Mouse (Mus musculus) embryo, embryonic 10 days (tissue): ENCODE results near the gene Prkn.

Experiments
- DNase-seq: peaks from one replicate; pipeline ENCODE4 v3.0.0-alpha.2; 2015; ENCODE audit warnings: low spot score

Gene Prkn

DNA sequence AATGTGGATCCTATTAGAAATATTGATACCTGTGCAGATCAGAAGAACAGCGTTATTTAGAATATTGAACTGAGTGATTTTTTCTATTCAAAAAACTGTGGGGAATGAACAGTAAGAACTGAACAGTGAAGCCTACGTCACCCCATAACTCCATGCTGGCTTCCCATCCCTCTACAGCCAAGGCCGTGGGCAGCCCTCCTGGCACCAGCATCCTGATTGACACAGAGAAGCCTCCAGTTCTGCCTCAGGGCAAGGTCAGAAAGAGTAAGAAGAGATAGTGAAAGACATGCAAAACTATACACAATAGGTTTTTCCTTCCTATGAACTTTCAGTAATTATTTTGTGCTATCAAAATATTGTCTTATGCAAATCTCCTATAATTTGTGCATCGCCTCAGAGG, 557.5 kb downstream of the Prkn start:
- no peak for DNase-seq

DNA sequence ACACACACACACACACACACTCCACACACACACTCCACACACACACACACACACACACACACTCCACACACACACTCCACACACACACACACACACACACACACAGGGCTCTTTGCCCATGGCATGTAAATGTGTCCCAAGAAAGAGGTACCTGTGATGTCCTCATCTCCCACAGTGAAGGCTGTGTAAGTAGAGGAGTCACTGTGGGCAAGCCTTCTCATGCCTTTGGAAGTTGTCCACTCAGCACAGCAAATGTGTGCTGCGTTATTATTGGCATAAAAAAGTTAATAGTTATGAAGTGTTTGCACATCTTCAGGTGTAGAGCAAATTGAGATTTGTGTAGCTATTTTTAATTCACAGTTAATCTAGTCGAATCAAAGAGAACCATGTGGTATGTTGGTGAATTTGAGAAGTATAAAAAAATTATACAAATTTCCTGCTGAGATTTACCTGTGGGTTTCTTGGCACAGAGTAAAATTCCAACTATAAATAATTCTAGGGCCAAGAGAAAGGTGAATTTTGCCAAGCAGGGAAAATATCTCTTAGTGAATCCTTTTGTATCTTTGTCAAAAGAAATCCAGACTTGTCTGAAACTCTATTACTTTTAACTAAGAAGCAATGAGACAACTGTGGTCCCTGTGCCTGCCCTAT, 562.2 kb downstream of the Prkn start:
- no peak for DNase-seq

DNA sequence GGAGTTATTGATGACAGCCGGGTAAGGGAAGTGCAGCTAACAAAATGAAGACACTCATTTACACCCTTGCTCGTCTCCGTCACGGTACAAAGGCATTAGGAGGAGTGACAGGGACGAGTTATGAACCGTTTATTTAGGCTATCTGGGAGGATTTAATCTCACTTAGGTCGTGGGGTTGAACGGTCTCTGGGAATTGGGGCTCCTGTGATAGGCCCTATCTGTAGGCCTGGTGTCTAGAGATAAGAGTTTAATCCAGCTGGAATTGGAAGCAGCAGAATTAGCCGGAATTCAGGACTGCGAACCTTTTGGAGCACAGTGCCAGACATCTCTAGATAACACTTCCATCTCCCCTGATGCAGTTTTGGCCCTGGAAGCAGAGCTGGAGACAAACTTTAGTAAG, 571.2 kb downstream of the Prkn start:
- DNase-seq = no peak

DNA sequence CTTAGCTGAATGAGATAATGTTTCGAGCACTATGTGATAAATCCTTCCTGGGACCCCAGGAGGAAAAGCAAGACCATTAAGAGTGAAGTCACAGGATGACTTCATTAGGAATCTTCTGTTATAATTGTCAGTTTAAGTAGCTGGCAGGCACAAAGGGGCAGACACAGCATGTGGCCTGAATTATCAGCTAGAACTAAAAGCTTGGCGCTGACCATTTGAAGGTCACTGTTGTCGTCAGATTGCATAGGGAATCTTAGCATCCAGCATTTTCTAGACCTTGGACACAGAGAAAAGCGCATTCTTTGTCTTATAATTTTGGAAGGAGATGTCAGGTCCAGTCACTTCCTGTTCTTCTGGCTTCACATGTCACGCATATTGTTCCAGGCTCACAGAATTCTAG, 573.5 kb downstream of the Prkn start:
- DNase-seq = no peak

DNA sequence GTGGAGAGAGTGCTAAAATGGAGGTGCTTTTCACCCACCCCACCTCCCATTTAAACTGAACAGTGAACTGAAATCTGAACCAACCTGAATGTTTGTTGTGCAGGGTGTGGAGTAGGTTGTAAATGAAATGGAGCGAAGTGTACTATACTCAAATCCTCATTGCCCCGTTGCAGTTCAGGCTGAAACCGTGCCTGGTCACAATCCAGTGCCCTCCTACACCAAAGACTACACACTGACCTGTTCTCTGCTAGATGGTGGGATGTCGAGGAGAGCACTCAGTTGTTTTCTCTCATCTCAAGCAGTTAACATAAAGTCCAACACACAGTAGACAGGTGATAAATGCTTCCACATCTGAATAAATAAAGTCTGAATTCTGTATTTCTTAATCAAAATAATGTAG, 574.1 kb downstream of the Prkn start:
- DNase-seq = no peak

DNA sequence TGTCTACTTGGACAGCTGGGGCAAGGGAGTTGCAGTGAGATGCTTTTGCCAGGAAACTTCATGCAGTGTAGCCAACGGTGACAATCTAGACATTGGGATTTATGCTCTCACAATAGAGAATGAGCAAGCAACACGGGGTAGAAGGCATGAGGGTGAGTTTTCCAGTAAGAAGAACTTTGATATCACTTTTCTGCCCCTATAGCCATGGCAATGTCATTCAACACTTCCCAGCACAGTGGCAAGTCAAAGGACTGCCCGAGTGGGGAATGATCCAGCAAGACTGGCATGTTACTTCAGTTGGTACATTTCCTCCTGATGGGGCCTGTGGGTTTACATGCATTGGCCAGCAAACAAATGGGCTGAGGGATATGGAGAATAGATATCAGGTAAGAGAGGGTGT, 577.0 kb downstream of the Prkn start:
- no peak for DNase-seq

DNA sequence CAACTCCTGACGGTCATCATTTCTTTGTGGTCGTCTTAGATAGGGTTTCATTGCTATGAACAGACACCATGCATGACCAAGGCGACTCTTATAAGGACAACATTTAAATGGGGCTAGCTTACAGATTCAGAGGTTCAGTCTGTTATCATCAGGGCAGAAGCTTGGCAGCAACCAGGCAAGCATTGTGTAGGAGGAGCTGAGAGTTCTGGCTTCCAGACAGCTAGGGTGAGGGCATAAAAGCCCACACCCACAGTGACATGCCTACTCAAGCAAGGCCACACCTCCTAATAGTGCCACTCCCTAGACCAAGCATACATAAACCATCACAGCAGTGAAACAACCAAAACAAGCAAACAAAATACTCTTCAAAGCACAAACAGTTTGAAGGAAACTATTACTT, 579.3 kb downstream of the Prkn start:
- DNase-seq = no peak

DNA sequence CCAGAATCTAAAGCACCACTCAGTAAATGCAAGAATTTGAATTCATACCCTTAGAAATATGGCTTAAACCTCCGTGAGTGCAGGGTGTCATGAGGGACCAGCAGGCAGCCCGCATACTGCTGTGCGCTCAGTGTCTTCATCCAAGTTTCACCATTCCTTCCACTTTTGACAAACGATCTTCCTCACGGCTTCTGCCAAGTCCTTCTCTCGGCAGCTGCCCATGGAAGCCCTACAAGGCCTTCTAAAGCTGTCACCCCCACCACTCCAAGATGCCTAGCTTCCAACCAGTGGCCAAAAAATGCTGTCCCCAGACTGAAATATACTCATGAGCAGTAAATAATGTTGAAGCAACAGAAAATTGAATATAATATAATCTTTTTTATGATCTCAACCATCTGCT, 580.7 kb downstream of the Prkn start:
- DNase-seq = no peak

DNA sequence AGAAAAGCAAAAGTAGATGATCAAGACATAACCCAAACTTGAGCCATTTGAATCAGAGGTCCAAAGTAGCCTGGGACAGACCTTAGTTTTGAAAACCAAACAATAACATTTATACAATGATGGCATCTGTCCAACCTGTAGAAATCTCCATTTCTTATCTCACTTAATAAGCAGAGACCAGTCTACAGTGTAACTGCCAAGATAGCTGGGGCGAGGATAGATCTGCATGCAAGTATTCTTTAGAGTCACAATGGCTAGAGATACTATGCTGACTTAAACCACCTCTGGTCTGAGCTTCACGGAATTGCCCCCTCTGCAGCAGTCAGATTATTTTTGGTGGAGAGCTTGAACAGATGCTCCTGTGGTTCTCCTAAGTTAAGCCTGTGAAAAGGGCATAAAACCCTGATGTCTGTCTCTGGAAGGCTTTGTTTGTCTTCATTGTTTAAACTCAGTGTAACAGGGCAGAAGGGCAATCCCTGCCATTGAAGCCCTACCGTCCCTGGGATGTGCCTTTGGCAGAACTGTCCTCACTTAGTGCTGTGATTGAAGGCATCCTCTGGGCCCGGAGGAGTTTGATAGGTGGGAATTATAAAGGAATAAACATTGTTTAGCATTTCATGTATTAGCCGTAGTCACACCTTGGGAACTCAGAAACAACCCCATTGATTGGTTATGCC, 581.2 kb downstream of the Prkn start:
- peak; percentile 34 for DNase-seq

DNA sequence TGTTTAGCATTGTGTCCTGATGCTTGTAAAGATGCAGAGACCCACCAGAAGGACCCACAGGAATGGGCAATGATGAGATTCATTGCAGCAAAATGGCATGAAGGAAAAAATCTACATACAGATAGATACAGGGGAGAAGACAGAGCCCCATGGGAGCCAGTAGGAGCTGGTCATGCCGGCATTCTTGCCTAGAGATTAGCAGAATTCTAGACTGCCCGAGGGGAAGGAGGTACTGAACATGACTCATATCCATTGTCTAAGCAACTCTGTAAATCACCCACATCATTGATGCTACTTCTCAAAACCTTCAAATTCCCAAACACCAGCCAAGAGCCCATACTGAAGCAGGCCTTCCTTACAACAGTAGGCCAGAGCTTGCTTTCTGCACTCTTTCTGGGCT, 591.1 kb downstream of the Prkn start:
- DNase-seq = no peak

DNA sequence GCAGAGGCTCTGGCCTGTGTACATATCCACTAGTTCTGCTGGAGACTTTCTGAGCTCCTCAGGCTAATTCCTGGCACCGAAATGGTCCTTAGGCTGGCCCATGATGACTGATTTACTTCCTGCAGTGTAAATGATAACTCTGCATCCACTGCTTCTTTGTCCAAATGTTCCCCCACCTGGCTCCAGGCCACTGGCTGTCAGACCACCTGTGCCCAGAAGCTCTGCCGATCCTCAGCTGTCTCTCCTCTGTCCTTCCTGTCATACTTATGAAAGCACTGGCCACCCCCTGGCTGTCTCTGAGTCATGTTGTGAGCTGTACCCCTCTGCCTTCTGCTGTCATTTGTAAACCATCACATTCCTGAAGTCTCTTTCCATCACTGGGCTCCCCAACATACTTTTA, 592.4 kb downstream of the Prkn start:
- no peak for DNase-seq

DNA sequence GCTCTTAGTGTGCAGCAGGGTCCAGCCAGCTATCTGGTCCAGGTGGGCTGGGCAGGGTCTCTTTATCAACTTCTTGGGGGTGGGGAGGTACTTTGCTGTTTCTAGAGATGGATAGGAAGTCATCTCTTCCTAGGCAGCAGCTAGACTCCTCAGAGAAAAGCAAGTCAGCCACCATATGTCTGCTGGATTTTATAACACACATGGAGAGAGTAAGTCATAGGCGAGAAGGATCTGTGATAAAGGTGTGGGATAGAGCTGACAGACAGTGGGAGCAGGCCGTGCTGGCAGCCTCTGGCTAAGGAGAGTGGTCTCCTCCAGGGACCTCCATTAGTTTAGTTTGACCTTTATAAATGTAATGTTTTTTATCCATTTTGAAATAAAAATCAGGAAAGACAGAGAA, 622.5 kb downstream of the Prkn start:
- DNase-seq = no peak

DNA sequence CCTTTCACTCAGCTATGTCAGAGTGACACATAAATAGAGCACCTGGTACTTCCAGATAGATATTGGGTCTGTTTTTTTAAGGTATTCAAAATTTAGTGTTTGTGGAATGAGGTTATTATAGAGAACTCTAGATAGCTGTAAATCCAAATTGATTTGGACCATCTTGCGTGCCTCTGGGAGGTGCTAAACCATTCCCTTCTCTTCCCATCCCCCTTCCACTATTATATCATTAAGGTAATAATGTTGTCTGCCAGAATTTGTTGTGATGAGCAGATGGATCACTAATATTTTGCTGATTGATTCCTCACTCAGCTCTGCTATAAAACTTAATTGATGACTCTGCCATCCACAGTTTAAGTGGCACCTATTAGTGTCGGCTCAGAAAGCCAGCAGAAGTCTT, 625.9 kb downstream of the Prkn start:
- no peak for DNase-seq

DNA sequence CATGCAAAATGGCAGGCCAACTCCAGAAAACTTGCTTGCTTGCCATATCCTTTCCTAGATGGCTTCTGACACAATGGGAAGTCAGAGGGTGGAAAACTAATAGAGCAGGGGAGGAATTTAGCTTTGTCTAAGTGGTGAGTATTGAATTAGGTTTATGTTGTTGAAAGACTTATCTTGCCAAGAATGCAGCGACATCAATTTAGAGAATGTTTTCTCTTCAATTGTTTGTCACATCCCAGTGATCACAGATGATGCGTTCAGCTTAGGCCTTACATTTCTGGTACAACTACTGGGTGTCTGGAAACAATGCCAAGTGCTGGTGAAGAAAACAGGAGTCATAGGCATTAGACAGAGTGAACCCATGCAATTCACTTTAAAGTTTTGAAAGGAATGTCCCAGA, 628.4 kb downstream of the Prkn start:
- no peak for DNase-seq

DNA sequence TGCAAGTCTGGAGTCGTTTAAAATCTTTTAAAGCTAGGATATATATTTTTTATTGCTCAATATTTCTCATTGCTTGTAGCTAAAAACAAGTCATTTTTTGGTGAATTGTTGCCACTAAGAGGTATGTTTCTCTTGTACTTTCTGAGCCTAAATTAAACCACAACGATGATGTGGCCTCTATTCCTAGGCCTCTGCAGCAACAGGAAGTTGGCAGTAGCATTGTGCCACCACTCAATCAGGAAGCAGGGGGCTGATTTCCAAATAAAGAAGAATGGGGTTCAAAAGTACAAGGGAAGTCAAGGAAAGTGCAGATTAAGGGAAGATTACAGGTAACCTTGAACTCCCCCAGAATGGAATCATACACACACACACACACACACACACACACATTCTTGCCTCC, 642.8 kb downstream of the Prkn start:
- no peak for DNase-seq

DNA sequence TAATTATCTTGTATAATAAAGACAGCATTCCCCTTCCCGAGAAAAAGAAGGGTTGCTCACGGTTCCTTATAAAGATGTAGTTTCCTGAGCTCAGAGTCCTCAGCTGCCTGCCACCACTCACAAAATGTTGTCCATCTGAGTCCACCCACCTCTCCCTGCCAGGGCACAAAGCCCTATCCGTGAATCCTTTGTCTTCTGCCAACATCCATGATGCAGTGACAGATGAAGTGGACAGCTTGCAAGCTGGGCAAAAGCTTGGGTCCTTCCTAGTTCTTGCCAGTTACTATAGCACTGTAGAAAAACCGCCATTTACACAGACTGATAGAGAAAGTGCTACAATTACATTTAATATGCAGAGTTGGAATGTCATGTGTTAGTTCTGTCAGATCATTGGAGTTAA, 649.9 kb downstream of the Prkn start:
- no peak for DNase-seq

DNA sequence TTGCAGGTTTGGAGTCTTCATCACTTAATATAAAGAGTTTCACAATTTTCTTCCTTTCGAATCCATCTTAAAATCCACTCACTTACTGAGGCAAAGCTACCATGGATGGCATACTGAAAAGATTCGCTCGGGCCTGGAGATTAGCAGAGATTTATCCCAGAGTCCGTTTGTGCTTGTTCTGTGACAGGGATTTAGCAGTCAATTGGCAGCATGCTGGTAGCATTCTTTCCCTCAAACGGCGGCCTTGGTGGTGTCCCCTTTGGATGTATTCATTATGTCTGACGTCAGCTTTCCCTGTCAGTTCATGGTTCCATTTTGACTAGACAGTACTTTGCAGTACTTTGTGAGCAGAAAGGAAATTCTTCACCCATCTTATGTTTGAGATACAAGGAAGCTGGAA, 662.4 kb downstream of the Prkn start:
- DNase-seq = no peak

DNA sequence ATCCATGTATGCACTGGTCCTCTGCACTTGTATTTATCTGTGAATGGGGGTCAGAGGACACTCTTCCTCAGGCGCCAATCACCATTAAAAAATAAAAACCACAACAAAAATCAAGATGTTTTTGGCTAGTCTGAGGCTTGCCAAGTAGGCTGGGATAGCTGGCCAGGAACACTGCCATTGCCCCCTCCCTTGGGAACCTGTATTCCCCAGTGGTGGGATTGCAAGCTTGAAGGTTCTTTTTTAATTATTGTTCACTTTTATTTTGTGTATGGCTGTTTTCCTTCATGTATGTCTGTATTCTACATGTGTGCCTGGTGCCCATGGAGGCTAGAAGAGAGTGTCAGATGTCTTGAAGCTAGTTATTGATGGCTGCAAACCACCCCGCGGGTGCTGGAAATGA, 664.3 kb downstream of the Prkn start:
- DNase-seq = no peak

DNA sequence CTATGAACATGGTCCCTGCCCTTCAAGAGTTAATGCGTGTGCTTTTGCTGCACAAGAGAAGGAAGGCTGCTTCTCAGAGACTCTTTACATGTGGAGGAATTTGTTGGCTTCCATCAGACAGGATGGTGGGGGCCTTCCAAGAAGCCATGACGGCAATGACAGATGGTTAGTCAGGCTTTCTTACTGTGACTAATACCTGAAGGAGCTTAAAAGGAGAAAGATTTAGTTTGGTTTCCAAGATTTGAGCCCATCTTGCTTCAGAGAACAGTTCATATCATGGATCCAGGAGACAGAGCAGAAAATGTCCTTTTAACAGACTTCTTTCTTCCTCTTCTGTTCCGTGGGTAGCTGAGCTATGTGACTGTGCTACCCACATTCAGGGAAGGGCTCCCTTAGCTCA, 666.9 kb downstream of the Prkn start:
- DNase-seq = no peak

DNA sequence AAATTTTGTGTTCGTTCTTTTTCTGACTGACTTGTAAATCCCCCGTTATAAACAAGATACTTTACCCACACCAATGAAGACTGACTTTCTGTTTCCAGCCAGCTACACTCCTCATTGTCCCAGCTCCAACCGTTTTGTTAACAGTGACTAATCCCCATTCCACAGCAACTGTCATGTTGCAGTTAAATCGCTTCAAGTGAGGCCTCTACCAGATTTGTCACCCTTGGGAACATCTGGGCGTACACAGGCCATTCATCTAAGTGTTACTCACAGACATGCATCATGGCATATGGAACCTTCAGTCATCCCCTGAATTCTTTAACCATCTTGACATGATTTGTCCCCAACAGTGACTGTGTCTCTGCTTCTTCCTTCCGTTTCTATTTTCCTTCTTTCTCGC, 669.9 kb downstream of the Prkn start:
- DNase-seq = no peak

DNA sequence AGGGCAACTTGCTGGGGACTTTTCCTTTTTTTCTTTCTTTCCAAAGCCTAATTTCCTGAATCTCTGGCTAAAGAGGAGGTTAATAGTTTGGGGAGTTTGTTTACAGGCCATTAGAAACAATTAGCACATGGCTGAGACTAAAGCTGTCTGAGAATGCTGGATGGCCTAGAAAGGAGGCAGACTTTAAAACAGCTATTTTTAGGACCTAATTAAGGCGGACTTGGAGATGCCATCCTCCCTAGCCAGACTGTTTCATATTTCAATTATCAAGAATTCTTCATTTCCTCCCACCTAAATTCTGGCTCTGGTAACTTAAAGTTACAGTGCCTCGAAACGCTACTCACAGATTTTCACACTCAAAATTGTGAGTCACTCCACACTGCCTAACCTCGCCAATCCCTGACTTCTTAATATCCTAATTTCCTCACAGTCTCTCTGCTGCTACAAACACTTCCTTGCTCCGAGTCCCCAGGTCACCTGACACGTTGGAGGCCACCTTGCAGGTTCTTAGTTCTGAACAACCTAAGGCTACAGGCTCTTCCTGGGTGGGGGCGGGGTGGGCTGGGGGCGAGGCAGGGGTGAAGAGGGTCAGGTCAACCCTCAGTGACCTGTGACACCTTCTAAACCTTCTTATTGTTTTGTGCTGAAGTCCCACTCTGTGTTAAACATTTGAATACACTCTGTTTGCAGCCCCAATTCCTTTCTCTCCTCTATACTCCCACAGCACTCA, 674.0 kb downstream of the Prkn start:
- DNase-seq = no peak

DNA sequence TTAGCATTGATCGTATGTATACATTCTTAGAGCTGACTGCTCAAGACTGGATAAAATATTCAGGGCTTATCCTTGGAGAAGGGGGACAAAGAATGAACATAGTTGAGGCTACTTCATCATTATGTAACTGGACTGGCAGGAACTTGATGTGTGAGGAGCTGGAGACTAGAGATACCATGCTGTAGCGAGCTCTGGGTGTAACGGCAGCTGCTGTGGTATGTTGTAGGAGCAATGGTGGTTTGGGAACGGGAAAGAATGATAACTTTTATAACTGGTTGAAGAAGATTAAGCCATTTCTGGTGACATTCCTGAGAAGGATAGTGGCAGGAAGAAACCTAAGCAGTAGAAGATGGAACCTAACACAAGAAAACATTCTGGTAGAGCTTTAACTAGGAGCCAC, 675.4 kb downstream of the Prkn start:
- DNase-seq = no peak

DNA sequence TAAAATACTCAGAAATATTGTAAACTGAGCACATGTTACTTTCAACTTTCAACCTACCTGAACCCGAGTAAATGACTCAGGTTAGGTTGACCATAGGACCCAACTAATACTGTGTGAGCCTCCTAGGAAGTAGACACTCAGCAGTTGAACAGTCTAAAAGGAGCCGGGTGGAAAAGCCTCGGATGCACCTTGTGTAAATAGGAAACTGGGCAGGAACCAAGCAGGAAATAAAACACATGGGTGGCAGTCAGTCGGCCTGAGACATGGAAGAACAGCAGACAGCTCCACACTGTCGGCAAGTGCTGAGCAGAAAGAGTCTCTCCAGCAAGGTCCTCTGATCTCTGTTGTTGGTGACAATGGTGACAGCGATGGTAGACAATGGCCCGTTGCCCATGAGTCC, 676.0 kb downstream of the Prkn start:
- DNase-seq = no peak

DNA sequence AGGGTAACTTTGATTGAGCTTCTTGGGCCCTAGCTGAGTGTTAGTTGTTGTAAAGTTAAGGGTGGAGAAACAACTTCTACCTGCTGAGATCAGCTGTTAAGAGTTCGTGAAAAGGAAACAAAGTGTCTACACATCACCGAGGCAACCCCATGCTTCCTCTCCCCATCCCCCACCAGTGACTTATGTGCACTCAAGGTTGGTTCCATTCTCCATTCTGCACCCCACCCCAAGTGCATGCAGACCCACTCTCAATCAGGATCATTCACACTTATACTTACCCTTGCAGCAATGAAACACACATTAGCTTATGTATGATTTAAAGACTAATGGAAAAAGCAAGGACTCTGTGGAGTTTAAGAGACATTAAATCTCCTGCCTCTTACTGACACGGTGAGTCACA, 691.9 kb downstream of the Prkn start:
- no peak for DNase-seq
